Mouse (Mus musculus) testis, adult 2 months (tissue): ENCODE measurements around the gene Esrrg.

ENCODE experiments used
- CTCF ChIP-seq: fragments of 200-500 bp; IDR thresholded peaks from 2 replicates; pipeline ENCODE4 v1.5.1; 2012; ENCODE audit warnings: low read depth, mild to moderate bottlenecking, inconsistent platforms, low read length, moderate library complexity; ENCODE audit not compliant: control insufficient read depth, insufficient read depth, insufficient replicate concordance
- POLR2A ChIP-seq: fragments of 200-500 bp; IDR thresholded peaks from 2 replicates; pipeline ENCODE4 v1.6.1; 2012; ENCODE audit warnings: low read depth, mild to moderate bottlenecking, inconsistent platforms, low read length, moderate library complexity; ENCODE audit not compliant: control insufficient read depth

GRCm38 (mm10) chr1:187888142-187888541, 279.6 kb downstream of the Esrrg start:
- TF ChIP-seq CTCF (no peak), POLR2A (no peak)
